Mouse (Mus musculus) frontal cortex, postnatal 14 days (tissue): Measurements from ENCODE around the gene Dennd4a.

Experiments
- DNase-seq, 2 experiments: peaks; one replicate each; pipeline ENCODE4 v3.0.0; 2022; ENCODE audit warnings: low spot score in 2 of 2

Dennd4a gene

DNA sequence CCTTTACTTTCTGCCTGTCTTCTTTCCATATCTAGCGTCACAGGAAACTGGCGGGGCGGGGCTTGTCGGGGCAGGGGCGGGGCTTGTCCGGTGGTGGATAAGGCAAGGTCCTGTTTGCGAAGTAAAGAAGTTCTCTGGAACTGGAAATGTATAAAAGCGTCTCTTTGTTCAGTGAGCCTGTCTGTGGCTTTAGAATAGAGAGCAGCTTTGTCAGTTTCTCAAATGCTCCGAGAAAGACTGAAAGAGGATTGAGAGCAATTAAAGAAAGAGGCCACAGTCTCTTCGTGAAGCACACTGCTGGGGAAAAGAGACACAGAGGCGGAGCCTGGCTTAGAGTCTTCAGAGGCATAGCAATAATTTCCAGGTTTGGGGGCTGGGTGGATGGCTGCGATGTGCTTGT is 145.2 kb downstream of the Dennd4a start:
- DNase-seq, result no peak

DNA sequence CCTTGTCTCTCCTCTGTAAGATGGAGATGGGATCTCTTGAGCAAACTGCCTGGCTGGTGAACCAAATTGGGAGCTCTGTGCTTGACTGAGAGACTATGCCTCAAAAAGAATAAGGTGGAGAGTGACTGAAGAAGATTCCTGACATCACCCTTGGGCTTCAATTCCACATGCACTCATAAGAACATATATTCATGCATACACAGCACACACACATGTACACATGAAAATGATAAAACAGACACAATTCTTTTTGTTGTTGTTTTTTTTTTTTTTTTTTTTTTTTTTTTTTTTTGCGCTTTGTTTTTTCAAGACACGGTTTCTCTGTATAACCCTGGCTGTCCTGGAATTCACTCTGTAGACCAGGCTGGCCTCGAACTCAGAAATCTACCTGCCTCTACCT is 146.1 kb downstream of the Dennd4a start:
- no peak for DNase-seq

- DNase-seq, result peak; percentile 91 to 93
Measured at GRCm38 (mm10) chr9:64960117-64960977, 149.2 kb downstream of the Dennd4a start, which contains the start of gene Ints14. Ints14 (plus strand) TSS chr9:64960905.

DNA sequence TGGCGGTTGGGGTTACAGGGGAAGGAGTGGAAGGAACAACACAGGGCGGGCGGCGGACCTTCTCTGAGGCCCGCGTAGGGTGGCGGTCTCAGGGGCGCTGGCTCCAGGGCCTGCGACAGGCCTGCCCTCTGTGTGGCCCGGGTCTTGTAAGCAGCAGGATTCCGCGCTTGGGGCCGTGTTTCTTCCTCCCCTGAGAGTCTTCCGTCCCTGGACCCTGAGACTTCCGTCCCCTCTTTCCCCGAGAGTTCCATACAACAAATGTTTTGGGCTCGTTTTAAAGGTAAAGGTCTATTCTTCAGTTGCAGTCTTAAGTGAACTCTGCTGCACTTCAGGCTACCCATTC is 149.8 kb downstream of the Dennd4a start:
- DNase-seq, result no peak
